Mouse (Mus musculus): ENCODE data around the gene Setd2.

- TF ChIP-seq POLR2A (IDR thresholded peaks at IDR 0.05; ENCODE audit: low read depth, low read length), result no peak
- no peak for TF ChIP-seq CTCF (IDR thresholded peaks at IDR 0.05; ENCODE audit: extremely low read depth, insufficient read depth, insufficient read length, insufficient replicate concordance)
Observed at GRCm38 (mm10) chr9:110644295-110644694, 111.9 kb downstream of the Setd2 start.
